ENCODE assay signal across 12 mouse cellular contexts in genomic region chr7:28864288-28864750, GRCm38 (mm10). TPM values are rescaled to one million over a fixed set of nuclear protein-coding genes. Genes with fewer than 3 reads are reported as not detected.
DNase-seq lines count a peak whose midpoint lies in the region; ATAC-seq lines count a peak whose summit lies in the region.
"Had no signal": no experiment of that assay in that cellular context is flagged by ENCODE, and none has a peak within 500 bp of the region (broad histone marks: within the 10 kb centered on the region; RNA-seq: fewer than 3 reads in every experiment).

No protein-coding gene starts in this region.

- 36% methylated on average over 9 of the region's 9 CpGs for WGBS in heart, embryonic 12.5 days
- WGBS in liver, embryonic 11.5 days, result 54% methylated on average over 9 of the region's 9 CpGs
- WGBS in neural tube, embryonic 15.5 days, result 39% methylated on average over 9 of the region's 9 CpGs

- no peak for ATAC-seq in heart, embryonic 12.5 days (ENCODE audit: insufficient number of reproducible peaks, low FRiP score)
- no peak for ATAC-seq in liver, embryonic 11.5 days (replicated peaks; ENCODE audit: low FRiP score)
- ATAC-seq in neural tube, embryonic 15.5 days (ENCODE audit: low FRiP score), result no peak
- ATAC-seq: activated CD4-positive, CD25-positive, alpha-beta regulatory T cell, adult 4 months had no signal

- no peaks in the 10 kb centered on the region for H3K36me3 ChIP-seq in heart, embryonic 12.5 days
- no peaks in the 10 kb centered on the region for H3K36me3 ChIP-seq in liver, embryonic 11.5 days (ENCODE audit: control insufficient read depth, insufficient read depth, low read length)
- no peaks in the 10 kb centered on the region for H3K36me3 ChIP-seq in neural tube, embryonic 15.5 days

- H3K4me3 ChIP-seq in heart, embryonic 12.5 days, result no peak overlapping the region
- no peak overlapping the region for H3K4me3 ChIP-seq in liver, embryonic 11.5 days (ENCODE audit: low read depth, low read length)
- no peak overlapping the region for H3K4me3 ChIP-seq in neural tube, embryonic 15.5 days (replicated peaks)

- DNase-seq in heart, adult 9 months (ENCODE audit: low spot score in 2 of 2), result no peak
- DNase-seq in liver, embryonic 11.5 days (ENCODE audit: low spot score), result no peak
- DNase-seq in liver, result no peak
- peak; percentile 68 for DNase-seq in fat pad, adult 2 months (ENCODE audit: extremely low read depth, low read depth, low spot score)
- no peak for DNase-seq in spleen, adult 12 weeks (ENCODE audit: low spot score)
- DNase-seq in layer of hippocampus, adult 9-11 months, result no peak
- DNase-seq: gastrocnemius, postnatal 25 days had no signal

- H3K27ac ChIP-seq in heart, embryonic 12.5 days (ENCODE audit: poor library complexity, severe bottlenecking), result no peak overlapping the region
- no peak overlapping the region for H3K27ac ChIP-seq in liver, embryonic 11.5 days (ENCODE audit: low read depth, low read length)
- H3K27ac ChIP-seq in neural tube, embryonic 15.5 days (replicated peaks), result no peak overlapping the region

- H3K4me2 ChIP-seq in heart, embryonic 12.5 days, result peak overlapping the region; percentile 8; the same call in 1 of the 2 replicates
- H3K4me2 ChIP-seq in liver, embryonic 11.5 days, result no peak overlapping the region
- H3K4me2 ChIP-seq in neural tube, embryonic 15.5 days, result peak overlapping the region; percentile 19; the same call in 1 of the 2 replicates

- peaks cover 28% of the 10 kb centered on the region for H3K4me1 ChIP-seq in heart, embryonic 12.5 days (replicated peaks)
- peaks cover 15% of the 10 kb centered on the region for H3K4me1 ChIP-seq in liver, embryonic 11.5 days (replicated peaks; ENCODE audit: control insufficient read depth, insufficient read depth, low read length)
- peaks cover 22% of the 10 kb centered on the region for H3K4me1 ChIP-seq in neural tube, embryonic 15.5 days

- H3K9ac ChIP-seq in heart, embryonic 12.5 days, result no peak overlapping the region
- 0 out of 2 replicates have a peak overlapping the region, but pooled peaks have one; percentile 20 for H3K9ac ChIP-seq in liver, embryonic 11.5 days (ENCODE audit: low read depth, low read length)
- no peak overlapping the region for H3K9ac ChIP-seq in neural tube, embryonic 15.5 days (replicated peaks)

- H3K27me3 ChIP-seq in heart, embryonic 12.5 days (replicated peaks), result no peaks in the 10 kb centered on the region
- no peaks in the 10 kb centered on the region for H3K27me3 ChIP-seq in liver, embryonic 11.5 days (replicated peaks; ENCODE audit: control insufficient read depth, insufficient read depth, low read length)
- no peaks in the 10 kb centered on the region for H3K27me3 ChIP-seq in neural tube, embryonic 15.5 days (replicated peaks)
- H3K27me3 ChIP-seq: CH12.LX had no signal

- H3K9me3 ChIP-seq in heart, embryonic 12.5 days (replicated peaks), result peaks cover 5% of the 10 kb centered on the region; the same call in 1 of the 2 replicates
- H3K9me3 ChIP-seq in liver, embryonic 11.5 days (ENCODE audit: control insufficient read depth, low read length), result no peaks in the 10 kb centered on the region
- no peaks in the 10 kb centered on the region for H3K9me3 ChIP-seq in neural tube, embryonic 15.5 days (replicated peaks)

RNA-seq across cellular contexts. Expression of gene Lgals7, which starts 0.7 kb away (rescaled TPM):
- polyA plus RNA-seq in heart, embryonic 12.5 days (2016; fragmentation: Nextera tagmentation; extraction: Ambion mirVana), result 1.1 and 1.3 TPM in 2 replicates
- not detected in 2 replicates for polyA plus RNA-seq in liver, embryonic 11.5 days (2014; fragmentation: Nextera tagmentation; extraction: Ambion mirVana)
- 3.3 and 4.8 TPM in 2 replicates for polyA plus RNA-seq in neural tube, embryonic 15.5 days (2015; fragmentation: Nextera tagmentation; extraction: Ambion mirVana)
- polyA plus RNA-seq: liver, adult 2 months had no signal

RNA-seq across cellular contexts. Expression of gene Capn12, which starts 16.9 kb away (rescaled TPM):
- 0.17 and 0.27 TPM in 2 replicates for polyA plus RNA-seq in heart, embryonic 12.5 days (2016; fragmentation: Nextera tagmentation; extraction: Ambion mirVana)
- polyA plus RNA-seq in liver, embryonic 11.5 days (2014; fragmentation: Nextera tagmentation; extraction: Ambion mirVana), result 0.21 and 0.37 TPM in 2 replicates
- polyA plus RNA-seq in neural tube, embryonic 15.5 days (2015; fragmentation: Nextera tagmentation; extraction: Ambion mirVana), result 0.35 and 0.60 TPM in 2 replicates

RNA-seq across cellular contexts. Expression of gene Lgals4, which starts 30.7 kb away (rescaled TPM):
- polyA plus RNA-seq in heart, embryonic 12.5 days (2016; fragmentation: Nextera tagmentation; extraction: Ambion mirVana), result 4.2 and 4.4 TPM in 2 replicates
- polyA plus RNA-seq in liver, embryonic 11.5 days (2014; fragmentation: Nextera tagmentation; extraction: Ambion mirVana), result 2.9 and 5.1 TPM in 2 replicates
- polyA plus RNA-seq in neural tube, embryonic 15.5 days (2015; fragmentation: Nextera tagmentation; extraction: Ambion mirVana), result 5.4 and 85.2 TPM in 2 replicates

RNA-seq across cellular contexts. Expression of gene Ech1, which starts 39.3 kb away (rescaled TPM):
- polyA plus RNA-seq in heart, embryonic 12.5 days (2016; fragmentation: Nextera tagmentation; extraction: Ambion mirVana), result 137 and 142 TPM in 2 replicates
- 107 TPM in 2 replicates for polyA plus RNA-seq in liver, embryonic 11.5 days (2014; fragmentation: Nextera tagmentation; extraction: Ambion mirVana)
- 91.4 and 114 TPM in 2 replicates for polyA plus RNA-seq in neural tube, embryonic 15.5 days (2015; fragmentation: Nextera tagmentation; extraction: Ambion mirVana)

RNA-seq across cellular contexts. Expression of gene Hnrnpl, which starts 56.0 kb away (rescaled TPM):
- polyA plus RNA-seq in heart, embryonic 12.5 days (2016; fragmentation: Nextera tagmentation; extraction: Ambion mirVana), result 218 and 232 TPM in 2 replicates
- polyA plus RNA-seq in liver, embryonic 11.5 days (2014; fragmentation: Nextera tagmentation; extraction: Ambion mirVana), result 238 and 279 TPM in 2 replicates
- 158 and 164 TPM in 2 replicates for polyA plus RNA-seq in neural tube, embryonic 15.5 days (2015; fragmentation: Nextera tagmentation; extraction: Ambion mirVana)
